Mouse (Mus musculus) brain, embryonic 14.5 days (tissue): ENCODE measurements around the gene Plekhg2. TPM values are rescaled to one million over a fixed set of nuclear protein-coding genes. Genes with fewer than 3 reads are reported as not detected.

Experiments used
- DNase-seq: peaks from one replicate; pipeline ENCODE4 v3.0.0-alpha.2; 2011; ENCODE audit warnings: low read depth
- CTCF ChIP-seq: fragments of 200-500 bp; IDR thresholded peaks from 2 replicates; pipeline ENCODE4 v1.5.1; 2012; ENCODE audit warnings: inconsistent platforms, mild to moderate bottlenecking, moderate library complexity, borderline replicate concordance; ENCODE audit not compliant: insufficient read depth, insufficient read length; ENCODE audit errors: extremely low read depth
- POLR2A ChIP-seq: fragments of 200-500 bp; IDR thresholded peaks from 2 replicates; pipeline ENCODE4 v1.6.1; 2012; ENCODE audit warnings: mild to moderate bottlenecking, inconsistent platforms, borderline replicate concordance; ENCODE audit not compliant: poor library complexity, insufficient read depth, insufficient read length, severe bottlenecking; ENCODE audit errors: extremely low read depth
- polyA plus RNA-seq: library from polyadenylated mRNA; depleted of rRNA; stranded (reverse); fragments of >200 nt; gene quantifications from 2 replicates; pipeline ENCODE4 v1.2.3, GENCODE M21; 2012; rRNA removed

The Plekhg2 gene
- polyA plus RNA-seq, 1 experiment = 35.0 TPM

DNA sequence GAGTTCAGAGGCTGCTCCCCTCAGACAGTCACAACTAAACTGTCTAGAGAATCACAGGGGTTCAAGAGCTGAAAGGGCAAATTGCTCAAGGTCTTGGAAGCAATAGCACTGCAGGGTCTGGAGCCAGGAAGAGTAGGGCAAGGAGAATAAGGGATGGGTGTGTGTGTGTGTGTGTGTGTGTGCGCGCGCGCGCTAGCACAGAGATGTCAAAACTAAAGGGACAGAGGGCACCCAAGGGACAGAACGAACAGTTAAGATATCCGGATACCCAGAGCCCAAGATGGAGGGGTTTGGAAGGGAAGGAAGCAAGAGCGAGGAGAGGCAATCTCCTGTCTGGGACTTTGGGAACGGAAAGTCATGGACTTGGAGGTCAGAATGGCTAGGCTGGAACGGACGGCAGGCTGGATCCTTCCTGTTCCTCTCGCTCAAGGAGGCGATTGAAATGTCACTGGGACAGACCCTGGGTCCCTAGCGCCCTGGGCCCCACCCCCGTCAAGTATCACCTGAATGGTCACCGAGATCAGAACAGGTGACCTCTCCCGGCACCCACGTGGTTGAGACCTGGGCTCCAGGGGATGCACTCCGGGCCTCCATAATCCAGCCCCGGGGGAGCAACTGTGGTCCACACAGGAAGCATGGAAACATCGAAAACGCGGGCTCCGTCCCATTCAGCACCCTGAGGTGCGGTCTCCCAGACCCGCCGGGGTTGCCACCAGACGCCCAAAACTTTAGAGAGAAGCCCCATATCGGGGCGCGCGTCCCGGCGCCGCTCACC is 61.1 kb downstream of the Plekhg2 start:
- no peak for TF ChIP-seq POLR2A
- TF ChIP-seq CTCF = no peak
- DNase-seq = no peak

DNA sequence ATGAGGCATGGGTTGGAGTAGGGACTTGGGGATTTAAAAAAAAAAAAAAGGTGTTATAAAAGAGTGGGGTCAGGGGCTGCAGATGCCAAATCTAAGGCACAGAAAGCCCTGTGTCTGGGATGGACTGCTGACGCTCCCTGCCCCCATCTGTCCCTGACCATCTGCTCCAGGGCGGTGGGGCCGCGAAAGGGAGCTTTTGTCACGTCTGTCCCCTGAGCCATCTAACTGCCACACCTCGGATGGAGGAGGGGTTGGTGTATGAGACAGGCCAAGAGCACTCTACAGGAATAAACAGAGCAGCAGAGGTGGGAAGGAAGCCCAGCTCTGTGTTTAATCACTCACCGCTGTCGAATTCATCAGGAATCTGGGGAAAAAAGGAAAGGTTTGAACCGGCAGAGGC is 62.7 kb downstream of the Plekhg2 start:
- TF ChIP-seq CTCF (no peak), POLR2A (no peak)
- peak; percentile 59 for DNase-seq

Other genes starting within 250 kb of the Plekhg2 start
- gene 9530053A07Rik, start 243.1 kb downstream of the Plekhg2 start, polyA plus RNA-seq = 0.04 and 0.05 TPM in 2 replicates
- gene Fbl, start 202.9 kb downstream of the Plekhg2 start, polyA plus RNA-seq = 177 and 202 TPM in 2 replicates
- gene Dyrk1b, start 193.1 kb downstream of the Plekhg2 start, polyA plus RNA-seq = 40.1 and 43.3 TPM in 2 replicates
- 62.0 and 63.2 TPM in 2 replicates for gene Eid2, start 104.7 kb downstream of the Plekhg2 start, polyA plus RNA-seq
- 40.9 and 46.6 TPM in 2 replicates for gene Eid2b, start 94.9 kb downstream of the Plekhg2 start, polyA plus RNA-seq
- gene Selenov, start 81.4 kb downstream of the Plekhg2 start, polyA plus RNA-seq = 0.50 and 0.81 TPM in 2 replicates
- gene Dll3, start 70.4 kb downstream of the Plekhg2 start, polyA plus RNA-seq = 30.3 and 43.3 TPM in 2 replicates
- 105 and 134 TPM in 2 replicates for gene Timm50, start 60.5 kb downstream of the Plekhg2 start, polyA plus RNA-seq
- 103 and 118 TPM in 2 replicates for gene Supt5, start 33.9 kb downstream of the Plekhg2 start, polyA plus RNA-seq
- gene Rps16, start 21.9 kb downstream of the Plekhg2 start, polyA plus RNA-seq = 1,173 and 1,238 TPM in 2 replicates
- gene Zfp36, start 7.7 kb upstream of the Plekhg2 start, polyA plus RNA-seq = 4.1 and 4.3 TPM in 2 replicates
- 46.5 and 57.7 TPM in 2 replicates for gene Med29, start 20.1 kb upstream of the Plekhg2 start, polyA plus RNA-seq
- 95.0 and 105 TPM in 2 replicates for gene Paf1, start 20.4 kb upstream of the Plekhg2 start, polyA plus RNA-seq
- 2.8 and 3.3 TPM in 2 replicates for gene Gmfg, start 64.8 kb upstream of the Plekhg2 start, polyA plus RNA-seq
- 61.1 and 87.9 TPM in 2 replicates for gene Lrfn1, start 79.4 kb upstream of the Plekhg2 start, polyA plus RNA-seq
- gene Ifnl2, start 137.9 kb upstream of the Plekhg2 start, polyA plus RNA-seq = not detected in 2 replicates
- gene Ifnl3, start 150.2 kb upstream of the Plekhg2 start, polyA plus RNA-seq = not detected in 2 replicates
- not detected in 2 replicates for gene Sycn, start 168.3 kb upstream of the Plekhg2 start, polyA plus RNA-seq
- 0.08 and 0.11 TPM in 2 replicates for gene Nccrp1, start 174.7 kb upstream of the Plekhg2 start, polyA plus RNA-seq
- gene Samd4b, start 225.5 kb upstream of the Plekhg2 start, polyA plus RNA-seq = 83.9 and 92.0 TPM in 2 replicates
- 18.9 and 21.3 TPM in 2 replicates for gene Pak4, start 225.6 kb upstream of the Plekhg2 start, polyA plus RNA-seq